Mouse (Mus musculus): ENCODE measurements around the gene Ptchd4.

- TF ChIP-seq CTCF (IDR thresholded peaks at IDR 0.05; ENCODE audit: extremely low read depth, insufficient read depth, low read length) (no peak), POLR2A (IDR thresholded peaks at IDR 0.05; ENCODE audit: extremely low read depth, insufficient read depth, low read length) (no peak)
Observed at GRCm38 (mm10) chr17:42297986-42298385, 17.8 kb upstream of the Ptchd4 start.
